Mouse (Mus musculus): ENCODE results near the gene Lmtk2.

The Lmtk2 gene

DNA sequence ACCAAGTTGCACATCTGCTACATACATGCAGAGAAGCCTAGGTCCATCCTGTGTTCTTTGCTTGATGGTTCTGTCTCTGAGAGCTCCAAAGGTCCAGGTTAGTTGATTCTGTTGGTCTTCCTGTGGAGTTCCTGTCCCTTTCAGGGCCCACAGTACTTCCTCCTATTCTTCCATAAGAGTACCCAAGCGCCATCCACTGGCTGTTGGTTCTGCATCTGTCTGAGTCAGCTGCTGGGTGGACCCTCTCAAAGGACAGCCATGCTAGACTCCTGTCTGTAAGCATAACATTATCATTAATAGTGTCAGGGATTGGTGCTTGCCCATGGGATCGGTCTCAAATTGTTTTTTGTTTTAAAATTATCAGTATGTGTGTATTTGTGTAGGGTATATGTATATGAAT is 13.8 kb downstream of the Lmtk2 start:
- TF ChIP-seq POU5F1 (IDR thresholded peaks at IDR 0.05; ENCODE audit: borderline replicate concordance, low read length) (no peak), NANOG (IDR thresholded peaks at IDR 0.05; ENCODE audit: borderline replicate concordance, low read length) (no peak), CTCF (conservative IDR thresholded peaks at IDR 0.05; ENCODE audit: low read length) (no peak)
- H3K4me1 ChIP-seq (replicated peaks; ENCODE audit: low read depth, low read length), result peaks cover 83% of the 10 kb centered on the region

DNA sequence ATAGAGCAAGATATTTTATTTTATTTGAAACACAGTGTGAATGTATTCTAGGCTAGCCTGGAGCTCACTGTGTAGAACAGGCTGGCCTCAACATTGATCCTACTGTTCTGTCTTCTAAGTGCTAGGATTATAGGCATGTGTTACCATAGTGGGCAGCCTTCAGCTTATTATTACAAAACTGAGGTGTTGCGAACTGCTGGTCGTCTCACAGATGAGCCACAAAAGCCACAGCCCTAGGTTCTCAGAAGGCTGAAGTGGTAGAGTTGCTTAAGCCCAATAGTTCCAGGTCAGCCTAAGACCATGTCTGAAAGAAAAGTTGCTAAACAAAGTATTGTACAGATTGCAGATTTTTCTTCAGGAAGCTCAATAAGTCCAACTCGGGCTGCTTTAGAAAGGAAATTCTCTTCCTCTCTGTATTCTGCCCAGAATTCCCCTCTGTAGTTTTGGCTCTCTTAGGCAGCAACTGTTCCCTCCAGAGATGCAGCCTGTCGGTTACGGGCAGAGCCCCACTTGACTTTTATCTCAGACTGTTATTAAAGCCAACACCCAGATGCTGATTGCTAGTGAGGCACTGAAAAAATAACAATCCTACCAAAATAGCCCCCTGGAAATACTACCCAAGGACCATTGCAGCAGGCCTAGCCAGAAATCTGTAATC is 14.9 kb downstream of the Lmtk2 start:
- H3K4me1 ChIP-seq (replicated peaks; ENCODE audit: low read depth, low read length), result peaks cover 84% of the 10 kb centered on the region
- H3K27me3 ChIP-seq (ENCODE audit: insufficient read depth, low read length), result no peaks in the 10 kb centered on the region
- no peak overlapping the region for H3K4me3 ChIP-seq (replicated peaks; ENCODE audit: low read length)
- H3K36me3 ChIP-seq (ENCODE audit: insufficient read depth, low read length), result peaks cover 18% of the 10 kb centered on the region
- no peak for TF ChIP-seq POU5F1 (IDR thresholded peaks at IDR 0.05; ENCODE audit: borderline replicate concordance, low read length)
- TF ChIP-seq CTCF (conservative IDR thresholded peaks at IDR 0.05; ENCODE audit: low read length), result no peak
- TF ChIP-seq NANOG (IDR thresholded peaks at IDR 0.05; ENCODE audit: borderline replicate concordance, low read length), result no peak
- H3K9me3 ChIP-seq (ENCODE audit: low read length), result no peaks in the 10 kb centered on the region

More for the DNA sequence above, 13.8 kb downstream of the Lmtk2 start:
- Histone ChIP-seq H3K36me3 (ENCODE audit: insufficient read depth, low read length) (peaks cover 20% of the 10 kb centered on the region), H3K9me3 (ENCODE audit: low read length) (no peaks in the 10 kb centered on the region), H3K4me3 (replicated peaks; ENCODE audit: low read length) (no peak overlapping the region), H3K27me3 (ENCODE audit: insufficient read depth, low read length) (no peaks in the 10 kb centered on the region)

- Histone ChIP-seq H3K36me3 (ENCODE audit: insufficient read depth, low read length) (peaks cover 16% of the 10 kb centered on the region), H3K9me3 (ENCODE audit: low read length) (no peaks in the 10 kb centered on the region), H3K27me3 (ENCODE audit: insufficient read depth, low read length) (no peaks in the 10 kb centered on the region), H3K4me3 (replicated peaks; ENCODE audit: low read length) (no peak overlapping the region), H3K4me1 (replicated peaks; ENCODE audit: low read depth, low read length) (peaks cover 86% of the 10 kb centered on the region)
- TF ChIP-seq CTCF (conservative IDR thresholded peaks at IDR 0.05; ENCODE audit: low read length) (no peak), NANOG (IDR thresholded peaks at IDR 0.05; ENCODE audit: borderline replicate concordance, low read length) (no peak), POU5F1 (IDR thresholded peaks at IDR 0.05; ENCODE audit: borderline replicate concordance, low read length) (no peak)
Observed at GRCm38 (mm10) chr5:144115628-144115977, 15.4 kb downstream of the Lmtk2 start.

DNA sequence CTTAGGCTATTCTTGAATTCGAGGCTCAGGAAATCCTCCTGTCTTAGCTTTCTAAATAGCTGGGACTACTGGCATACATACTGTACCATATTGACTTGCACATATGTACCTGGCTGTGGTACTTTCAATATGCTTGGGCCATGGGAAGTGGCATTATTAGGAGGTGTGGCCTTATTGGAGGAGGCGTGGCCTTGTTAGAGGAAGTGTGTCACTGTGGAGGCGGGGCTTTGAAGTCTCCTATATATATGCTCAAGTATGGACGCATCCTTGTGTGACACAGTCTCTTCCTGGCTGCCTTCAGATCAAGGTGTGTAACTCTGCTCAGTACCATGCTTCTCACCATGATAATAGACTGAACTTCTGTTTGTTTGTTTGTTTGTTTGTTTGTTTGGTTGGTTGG is 18.0 kb downstream of the Lmtk2 start:
- H3K27me3 ChIP-seq (ENCODE audit: insufficient read depth, low read length), result no peaks in the 10 kb centered on the region
- no peak overlapping the region for H3K4me3 ChIP-seq (replicated peaks; ENCODE audit: low read length)
- H3K4me1 ChIP-seq (replicated peaks; ENCODE audit: low read depth, low read length), result peaks cover 67% of the 10 kb centered on the region
- TF ChIP-seq CTCF (conservative IDR thresholded peaks at IDR 0.05; ENCODE audit: low read length) (no peak), NANOG (IDR thresholded peaks at IDR 0.05; ENCODE audit: borderline replicate concordance, low read length) (no peak), POU5F1 (IDR thresholded peaks at IDR 0.05; ENCODE audit: borderline replicate concordance, low read length) (no peak)
- peaks cover 13% of the 10 kb centered on the region; the same call in 1 of the 2 replicates for H3K36me3 ChIP-seq (ENCODE audit: insufficient read depth, low read length)
- H3K9me3 ChIP-seq (ENCODE audit: low read length), result no peaks in the 10 kb centered on the region

DNA sequence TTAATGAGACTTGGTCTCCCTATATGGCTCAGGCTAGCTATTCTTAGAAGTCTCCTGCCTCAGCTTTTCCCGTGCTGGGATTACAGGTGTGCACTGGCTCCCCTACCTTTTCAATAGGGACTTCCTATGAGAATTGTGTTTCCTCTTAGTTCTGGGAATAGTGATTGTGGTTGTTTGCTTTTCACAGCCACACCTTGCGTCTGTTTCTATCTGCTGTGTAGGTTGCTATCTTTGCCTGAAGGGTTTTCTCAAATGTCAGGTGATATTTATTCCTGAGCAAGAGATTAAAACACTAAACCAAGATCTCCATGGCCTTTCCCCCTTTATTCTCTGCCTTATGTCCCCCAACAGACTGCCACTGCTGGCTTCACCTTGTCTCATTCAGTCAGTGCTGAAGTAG is 19.1 kb downstream of the Lmtk2 start:
- Histone ChIP-seq H3K27me3 (ENCODE audit: insufficient read depth, low read length) (no peaks in the 10 kb centered on the region), H3K9me3 (ENCODE audit: low read length) (no peaks in the 10 kb centered on the region), H3K4me3 (replicated peaks; ENCODE audit: low read length) (no peak overlapping the region), H3K4me1 (replicated peaks; ENCODE audit: low read depth, low read length) (peaks cover 57% of the 10 kb centered on the region), H3K36me3 (ENCODE audit: insufficient read depth, low read length) (peaks cover 7% of the 10 kb centered on the region; the same call in 1 of the 2 replicates)
- TF ChIP-seq NANOG (IDR thresholded peaks at IDR 0.05; ENCODE audit: borderline replicate concordance, low read length), result no peak
- TF ChIP-seq POU5F1 (IDR thresholded peaks at IDR 0.05; ENCODE audit: borderline replicate concordance, low read length), result no peak
- no peak for TF ChIP-seq CTCF (conservative IDR thresholded peaks at IDR 0.05; ENCODE audit: low read length)

- TF ChIP-seq NANOG (IDR thresholded peaks at IDR 0.05; ENCODE audit: borderline replicate concordance, low read length) (no peak), CTCF (conservative IDR thresholded peaks at IDR 0.05; ENCODE audit: low read length) (no peak), POU5F1 (IDR thresholded peaks at IDR 0.05; ENCODE audit: borderline replicate concordance, low read length) (no peak)
- H3K36me3 ChIP-seq (ENCODE audit: insufficient read depth, low read length), result peaks cover 20% of the 10 kb centered on the region
- peaks cover 46% of the 10 kb centered on the region for H3K4me1 ChIP-seq (replicated peaks; ENCODE audit: low read depth, low read length)
- H3K27me3 ChIP-seq (ENCODE audit: insufficient read depth, low read length), result no peaks in the 10 kb centered on the region
- no peaks in the 10 kb centered on the region for H3K9me3 ChIP-seq (ENCODE audit: low read length)
- H3K4me3 ChIP-seq (replicated peaks; ENCODE audit: low read length), result no peak overlapping the region
Observed at GRCm38 (mm10) chr5:144121489-144121888, 21.3 kb downstream of the Lmtk2 start.

- TF ChIP-seq NANOG (IDR thresholded peaks at IDR 0.05; ENCODE audit: borderline replicate concordance, low read length) (no peak), CTCF (conservative IDR thresholded peaks at IDR 0.05; ENCODE audit: low read length) (no peak), POU5F1 (IDR thresholded peaks at IDR 0.05; ENCODE audit: borderline replicate concordance, low read length) (no peak)
- no peaks in the 10 kb centered on the region for H3K27me3 ChIP-seq (ENCODE audit: insufficient read depth, low read length)
- peaks cover 12% of the 10 kb centered on the region for H3K4me1 ChIP-seq (replicated peaks; ENCODE audit: low read depth, low read length)
- H3K36me3 ChIP-seq (ENCODE audit: insufficient read depth, low read length), result peaks cover 53% of the 10 kb centered on the region
- H3K4me3 ChIP-seq (replicated peaks; ENCODE audit: low read length), result no peak overlapping the region
- H3K9me3 ChIP-seq (ENCODE audit: low read length), result no peaks in the 10 kb centered on the region
Observed at GRCm38 (mm10) chr5:144125979-144126755, 25.9 kb downstream of the Lmtk2 start.

DNA sequence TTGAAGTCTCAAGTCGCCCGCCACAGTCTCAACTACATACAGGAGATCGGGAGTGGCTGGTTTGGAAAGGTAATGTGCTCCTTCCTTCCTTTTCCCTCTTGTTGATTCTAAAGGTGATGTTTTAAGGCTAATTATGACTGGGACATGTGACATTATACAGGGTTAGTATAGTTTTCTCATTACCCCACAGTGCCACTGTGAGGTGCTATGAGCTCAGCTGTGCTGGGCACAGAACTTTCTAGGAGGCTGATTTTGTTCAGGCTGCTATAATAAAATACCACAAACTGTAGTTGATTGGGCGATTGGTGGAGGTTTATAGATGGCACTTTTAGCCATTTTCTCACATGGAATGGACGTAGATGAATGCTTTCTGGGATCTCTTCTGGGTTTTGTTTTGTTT is 43.3 kb downstream of the Lmtk2 start:
- Histone ChIP-seq H3K27me3 (ENCODE audit: insufficient read depth, low read length) (no peaks in the 10 kb centered on the region), H3K4me1 (replicated peaks; ENCODE audit: low read depth, low read length) (0 out of 2 replicates have a peak, but pooled peaks cover 2% of the 10 kb centered on the region), H3K4me3 (replicated peaks; ENCODE audit: low read length) (no peak overlapping the region), H3K36me3 (ENCODE audit: insufficient read depth, low read length) (peaks cover 88% of the 10 kb centered on the region), H3K9me3 (ENCODE audit: low read length) (no peaks in the 10 kb centered on the region)
- no peak for TF ChIP-seq NANOG (IDR thresholded peaks at IDR 0.05; ENCODE audit: borderline replicate concordance, low read length)
- no peak for TF ChIP-seq POU5F1 (IDR thresholded peaks at IDR 0.05; ENCODE audit: borderline replicate concordance, low read length)
- TF ChIP-seq CTCF (conservative IDR thresholded peaks at IDR 0.05; ENCODE audit: low read length), result no peak
